Mouse (Mus musculus) layer of hippocampus, postnatal 10 days (tissue): ENCODE results near the gene Cdon. TPM values are rescaled to one million over a fixed set of nuclear protein-coding genes. Genes with fewer than 3 reads are reported as not detected.

Experiments
- DNase-seq, 2 experiments: peaks; one replicate each; pipeline ENCODE4 v3.0.0; 2021; ENCODE audit warnings: low spot score in 2 of 2
- total RNA-seq, 2 experiments: library from RNA; stranded (reverse); gene quantifications; 2 replicates each; pipeline ENCODE4 v1.2.3; 2021

Cdon gene
- total RNA-seq, 2 experiments from 2014 or later: 9.8 to 11.5 TPM

- DNase-seq: no peak
Observed at GRCm38 (mm10) chr9:35435565-35435964, 14.6 kb downstream of the Cdon start.

- no peak for DNase-seq
Observed at GRCm38 (mm10) chr9:35438286-35439061, 17.5 kb downstream of the Cdon start.

- no peak for DNase-seq
Observed at GRCm38 (mm10) chr9:35439062-35439442, 18.1 kb downstream of the Cdon start.

GRCm38 (mm10) chr9:35439754-35440153 is 18.8 kb downstream of the Cdon start:
- no peak for DNase-seq

GRCm38 (mm10) chr9:35442476-35442875 is 21.5 kb downstream of the Cdon start:
- DNase-seq: no peak

- DNase-seq: no peak
Observed at GRCm38 (mm10) chr9:35443618-35444511, 22.9 kb downstream of the Cdon start.

- no peak for DNase-seq
Observed at GRCm38 (mm10) chr9:35444512-35444886, 23.6 kb downstream of the Cdon start.

- DNase-seq: no peak
Observed at GRCm38 (mm10) chr9:35446916-35447315, 26.0 kb downstream of the Cdon start.

GRCm38 (mm10) chr9:35453311-35453710 is 32.4 kb downstream of the Cdon start:
- no peak for DNase-seq

- no peak for DNase-seq
Observed at GRCm38 (mm10) chr9:35459594-35459993, 38.7 kb downstream of the Cdon start.

- no peak for DNase-seq
Observed at GRCm38 (mm10) chr9:35467264-35467817, 46.4 kb downstream of the Cdon start.

GRCm38 (mm10) chr9:35468913-35469312 is 48.0 kb downstream of the Cdon start:
- no peak for DNase-seq

GRCm38 (mm10) chr9:35474104-35474724 is 53.3 kb downstream of the Cdon start:
- DNase-seq: no peak

- no peak for DNase-seq
Observed at GRCm38 (mm10) chr9:35475394-35475793, 54.5 kb downstream of the Cdon start.

GRCm38 (mm10) chr9:35479456-35479855 is 58.5 kb downstream of the Cdon start:
- no peak for DNase-seq

GRCm38 (mm10) chr9:35482014-35482898 is 61.3 kb downstream of the Cdon start:
- peak in 1 of 2 experiments; percentile 26 for DNase-seq

- no peak for DNase-seq
Observed at GRCm38 (mm10) chr9:35483949-35484348, 63.0 kb downstream of the Cdon start.

- DNase-seq: no peak
Observed at GRCm38 (mm10) chr9:35486616-35487015, 65.7 kb downstream of the Cdon start.

- no peak for DNase-seq
Observed at GRCm38 (mm10) chr9:35488496-35488895, 67.6 kb downstream of the Cdon start.

GRCm38 (mm10) chr9:35491109-35491866 is 70.4 kb downstream of the Cdon start:
- DNase-seq: no peak
